Mouse (Mus musculus): Measurements from ENCODE around the gene Pnmt. TPM values are rescaled to one million over a fixed set of nuclear protein-coding genes. Genes with fewer than 3 reads are reported as not detected.

The Pnmt gene
- polyA plus RNA-seq, 1 experiment from 2014 or later: 0.22 TPM

- no peaks in the 10 kb centered on the region for H3K9me3 ChIP-seq
- H3K27me3 ChIP-seq (replicated peaks): no peaks in the 10 kb centered on the region
- 67% methylated on average over 9 of the region's 9 CpGs for WGBS
- ATAC-seq (ENCODE audit: insufficient read depth, low FRiP score, low read depth): no peak
- H3K4me2 ChIP-seq: peak overlapping the region; percentile 21; the same call in 1 of the 2 replicates
- H3K4me3 ChIP-seq (replicated peaks): no peak overlapping the region
- no peaks in the 10 kb centered on the region for H3K36me3 ChIP-seq
- H3K4me1 ChIP-seq: peaks cover 50% of the 10 kb centered on the region
- H3K27ac ChIP-seq: peak overlapping the region; percentile 44; the same call in 1 of the 2 replicates
- H3K9ac ChIP-seq: no peak overlapping the region
Measured at GRCm38 (mm10) chr11:98360866-98361521, 25.3 kb upstream of the Pnmt start.

- Histone ChIP-seq H3K9me3 (no peaks in the 10 kb centered on the region), H3K4me2 (no peak overlapping the region), H3K27me3 (replicated peaks) (no peaks in the 10 kb centered on the region), H3K4me1 (peaks cover 31% of the 10 kb centered on the region), H3K9ac (no peak overlapping the region), H3K27ac (no peak overlapping the region), H3K4me3 (replicated peaks) (no peak overlapping the region), H3K36me3 (no peaks in the 10 kb centered on the region)
- ATAC-seq (ENCODE audit: insufficient read depth, low FRiP score, low read depth): no peak
- WGBS: 64% methylated on average over 5 of the region's 5 CpGs
Measured at GRCm38 (mm10) chr11:98363817-98364216, 22.4 kb upstream of the Pnmt start.

- no peak overlapping the region for H3K4me3 ChIP-seq (replicated peaks)
- no peak overlapping the region for H3K4me2 ChIP-seq
- peaks cover 25% of the 10 kb centered on the region for H3K4me1 ChIP-seq
- 76% methylated on average over 5 of the region's 5 CpGs for WGBS
- no peak for ATAC-seq (ENCODE audit: insufficient read depth, low FRiP score, low read depth)
- no peaks in the 10 kb centered on the region for H3K9me3 ChIP-seq
- no peaks in the 10 kb centered on the region for H3K27me3 ChIP-seq (replicated peaks)
- no peak overlapping the region for H3K9ac ChIP-seq
- no peak overlapping the region for H3K27ac ChIP-seq
- H3K36me3 ChIP-seq: no peaks in the 10 kb centered on the region
Measured at GRCm38 (mm10) chr11:98364410-98364809, 21.8 kb upstream of the Pnmt start.

- no peak for ATAC-seq (ENCODE audit: insufficient read depth, low FRiP score, low read depth)
- no peak overlapping the region for H3K9ac ChIP-seq
- no peaks in the 10 kb centered on the region for H3K36me3 ChIP-seq
- WGBS: 60% methylated on average over 10 of the region's 10 CpGs
- peaks cover 6% of the 10 kb centered on the region; the same call in 1 of the 2 replicates for H3K4me1 ChIP-seq
- no peak overlapping the region for H3K4me3 ChIP-seq (replicated peaks)
- H3K9me3 ChIP-seq: no peaks in the 10 kb centered on the region
- H3K27me3 ChIP-seq (replicated peaks): no peaks in the 10 kb centered on the region
- H3K27ac ChIP-seq: no peak overlapping the region
- H3K4me2 ChIP-seq: no peak overlapping the region
Measured at GRCm38 (mm10) chr11:98366290-98366689, 20.0 kb upstream of the Pnmt start.

- Histone ChIP-seq H3K27me3 (replicated peaks) (no peaks in the 10 kb centered on the region), H3K36me3 (no peaks in the 10 kb centered on the region), H3K9ac (no peak overlapping the region), H3K27ac (no peak overlapping the region), H3K9me3 (no peaks in the 10 kb centered on the region), H3K4me3 (replicated peaks) (no peak overlapping the region), H3K4me2 (no peak overlapping the region), H3K4me1 (peaks cover 9% of the 10 kb centered on the region; the same call in 1 of the 2 replicates)
- 78% methylated on average over 10 of the region's 10 CpGs for WGBS
- ATAC-seq (ENCODE audit: insufficient read depth, low FRiP score, low read depth): no peak
Measured at GRCm38 (mm10) chr11:98367171-98367862, 18.9 kb upstream of the Pnmt start.

GRCm38 (mm10) chr11:98367863-98368186 lies 18.4 kb upstream of the Pnmt start:
- H3K27me3 ChIP-seq (replicated peaks): no peaks in the 10 kb centered on the region
- WGBS: 79% methylated on average over 7 of the region's 7 CpGs
- ATAC-seq (ENCODE audit: insufficient read depth, low FRiP score, low read depth): no peak

GRCm38 (mm10) chr11:98369337-98369736 lies 16.9 kb upstream of the Pnmt start:
- Histone ChIP-seq H3K27me3 (replicated peaks) (no peaks in the 10 kb centered on the region), H3K27ac (no peak overlapping the region), H3K9me3 (no peaks in the 10 kb centered on the region), H3K4me2 (no peak overlapping the region), H3K9ac (no peak overlapping the region), H3K4me3 (replicated peaks) (no peak overlapping the region), H3K4me1 (0 out of 2 replicates have a peak, but pooled peaks cover 6% of the 10 kb centered on the region), H3K36me3 (0 out of 2 replicates have a peak, but pooled peaks cover 5% of the 10 kb centered on the region)
- ATAC-seq (ENCODE audit: insufficient read depth, low FRiP score, low read depth): no peak
- 86% methylated on average over 6 of the region's 6 CpGs for WGBS

More at GRCm38 (mm10) chr11:98367863-98368186, 18.4 kb upstream of the Pnmt start:
- Histone ChIP-seq H3K4me3 (replicated peaks) (no peak overlapping the region), H3K4me1 (peaks cover 10% of the 10 kb centered on the region; the same call in 1 of the 2 replicates), H3K9me3 (no peaks in the 10 kb centered on the region), H3K9ac (no peak overlapping the region), H3K4me2 (no peak overlapping the region), H3K36me3 (no peaks in the 10 kb centered on the region), H3K27ac (no peak overlapping the region)

- Histone ChIP-seq H3K27me3 (replicated peaks) (no peaks in the 10 kb centered on the region), H3K9me3 (no peaks in the 10 kb centered on the region), H3K9ac (no peak overlapping the region), H3K4me1 (0 out of 2 replicates have a peak, but pooled peaks cover 6% of the 10 kb centered on the region), H3K4me3 (replicated peaks) (no peak overlapping the region), H3K36me3 (peaks cover 17% of the 10 kb centered on the region; the same call in 1 of the 2 replicates), H3K27ac (no peak overlapping the region), H3K4me2 (no peak overlapping the region)
- 79% methylated on average over 2 of the region's 2 CpGs for WGBS
- no peak for ATAC-seq (ENCODE audit: insufficient read depth, low FRiP score, low read depth)
Measured at GRCm38 (mm10) chr11:98370588-98370987, 15.7 kb upstream of the Pnmt start.

- Histone ChIP-seq H3K27me3 (replicated peaks) (no peaks in the 10 kb centered on the region), H3K4me2 (peak overlapping the region; percentile 10; the same call in 1 of the 2 replicates), H3K9me3 (no peaks in the 10 kb centered on the region), H3K27ac (no peak overlapping the region), H3K36me3 (peaks cover 24% of the 10 kb centered on the region; the same call in 1 of the 2 replicates), H3K4me1 (0 out of 2 replicates have a peak, but pooled peaks cover 6% of the 10 kb centered on the region), H3K9ac (no peak overlapping the region), H3K4me3 (replicated peaks) (no peak overlapping the region)
- ATAC-seq (ENCODE audit: insufficient read depth, low FRiP score, low read depth): peak; percentile 20; the same call in 1 of the 2 replicates
- WGBS: 44% methylated on average over 10 of the region's 10 CpGs
Measured at GRCm38 (mm10) chr11:98371556-98372240, 14.6 kb upstream of the Pnmt start.

GRCm38 (mm10) chr11:98372406-98372805 lies 13.8 kb upstream of the Pnmt start:
- Histone ChIP-seq H3K36me3 (peaks cover 31% of the 10 kb centered on the region; the same call in 1 of the 2 replicates), H3K4me1 (0 out of 2 replicates have a peak, but pooled peaks cover 6% of the 10 kb centered on the region), H3K9me3 (no peaks in the 10 kb centered on the region), H3K27ac (no peak overlapping the region), H3K27me3 (replicated peaks) (no peaks in the 10 kb centered on the region), H3K9ac (no peak overlapping the region), H3K4me3 (replicated peaks) (no peak overlapping the region), H3K4me2 (no peak overlapping the region)
- 9% methylated on average over 2 of the region's 2 CpGs for WGBS
- no peak for ATAC-seq (ENCODE audit: insufficient read depth, low FRiP score, low read depth)

GRCm38 (mm10) chr11:98373244-98373643 lies 13.0 kb upstream of the Pnmt start:
- peaks cover 35% of the 10 kb centered on the region; the same call in 1 of the 2 replicates for H3K36me3 ChIP-seq
- ATAC-seq (ENCODE audit: insufficient read depth, low FRiP score, low read depth): no peak
- no peak overlapping the region for H3K27ac ChIP-seq
- H3K4me3 ChIP-seq (replicated peaks): no peak overlapping the region
- no peak overlapping the region for H3K9ac ChIP-seq
- no peaks in the 10 kb centered on the region for H3K9me3 ChIP-seq
- H3K4me2 ChIP-seq: no peak overlapping the region
- H3K27me3 ChIP-seq (replicated peaks): no peaks in the 10 kb centered on the region
- 0 out of 2 replicates have a peak, but pooled peaks cover 6% of the 10 kb centered on the region for H3K4me1 ChIP-seq
- WGBS: 86% methylated on average over 6 of the region's 6 CpGs
